Mouse (Mus musculus) liver, postnatal 0 days (tissue): Measurements from ENCODE around the gene Mrc1.

ENCODE experiments used
- CTCF ChIP-seq: sonication (generic); IDR thresholded peaks from 2 replicates; pipeline ENCODE4 v1.5.1; 2016; ENCODE audit warnings: antibody characterized with exemption, low read depth
- EP300 ChIP-seq: IDR thresholded peaks from 2 replicates; pipeline ENCODE4 v1.6.1; 2016; ENCODE audit warnings: antibody characterized with exemption, low read depth, mild to moderate bottlenecking

DNA sequence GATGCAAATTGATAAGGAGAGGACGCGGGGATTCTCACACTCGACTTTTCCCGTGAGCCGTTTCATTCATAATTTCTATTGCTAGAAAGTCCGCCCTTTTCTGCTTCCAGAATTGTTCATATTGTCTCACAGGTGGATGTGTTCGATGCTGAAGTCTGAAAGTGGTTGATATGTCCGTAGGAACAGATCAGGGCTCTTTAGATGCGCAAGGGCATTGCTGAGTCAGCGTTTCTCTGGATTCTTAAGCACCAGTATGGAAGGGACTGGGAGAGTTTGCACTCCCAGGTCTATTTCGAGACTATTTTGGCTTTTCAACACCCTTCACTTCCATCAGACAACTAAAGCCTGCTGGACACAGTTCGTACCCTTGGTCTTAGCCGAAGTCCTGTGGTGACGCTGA lies 787 bp downstream of the Mrc1 start:
- no peak for TF ChIP-seq CTCF
- no peak for TF ChIP-seq EP300
